Comparison of ENCODE assay signal across 8 mouse cellular contexts in genomic region chr9:90113651-90114566, GRCm38 (mm10). TPM values are rescaled to one million over a fixed set of nuclear protein-coding genes. Genes with fewer than 3 reads are reported as not detected.
DNase-seq lines count a peak whose midpoint lies in the region; ATAC-seq and TF ChIP-seq lines count a peak whose summit lies in the region.

No protein-coding gene starts in this region.

- DNase-seq in 416B (ENCODE audit: low read depth): peak; percentile 92
- peak; percentile 89 to 93 for DNase-seq in heart, adult 9 months (ENCODE audit: low spot score in 2 of 2)
- DNase-seq in liver: peak; percentile 94
- peak; percentile 92 to 94 for DNase-seq in spleen, postnatal 4 days (ENCODE audit: low spot score in 2 of 2)

- H3K9ac ChIP-seq in kidney, embryonic 15.5 days: peak overlapping the region; percentile 95

- peaks cover 6% of the 10 kb centered on the region; the same call in 1 of the 2 replicates for H3K27me3 ChIP-seq in kidney, embryonic 15.5 days

- WGBS in kidney, embryonic 15.5 days: under 1% methylated on average over 82 of the region's 82 CpGs

- TF ChIP-seq POLR2A in bone marrow macrophage, adult 2 months (IDR thresholded peaks at IDR 0.05; ENCODE audit: borderline replicate concordance, low read depth, low read length): no peak
- TF ChIP-seq POLR2A in embryonic fibroblast, embryonic 13.5 days (IDR thresholded peaks at IDR 0.05; ENCODE audit: low read depth, low read length): peak; percentile 64

- no peaks in the 10 kb centered on the region for H3K9me3 ChIP-seq in kidney, embryonic 15.5 days (replicated peaks)

- H3K36me3 ChIP-seq in kidney, embryonic 15.5 days: peaks cover 7% of the 10 kb centered on the region

- peak overlapping the region; percentile 97 for H3K27ac ChIP-seq in bone marrow macrophage, adult 2 months (ENCODE audit: insufficient read depth, low read depth, low read length)
- peak overlapping the region; percentile 99 for H3K27ac ChIP-seq in embryonic fibroblast, embryonic 13.5 days (ENCODE audit: insufficient read depth, low read length)
- H3K27ac ChIP-seq in kidney, embryonic 15.5 days: peak overlapping the region; percentile 99

- peaks cover 24% of the 10 kb centered on the region for H3K4me1 ChIP-seq in bone marrow macrophage, adult 2 months (ENCODE audit: control insufficient read depth, insufficient read depth, low read length)
- H3K4me1 ChIP-seq in embryonic fibroblast, embryonic 13.5 days (ENCODE audit: control insufficient read depth, insufficient read depth, low read length): peaks cover 2% of the 10 kb centered on the region; the same call in 1 of the 2 replicates
- H3K4me1 ChIP-seq in kidney, embryonic 15.5 days: peaks cover 15% of the 10 kb centered on the region

- peak; percentile 78 for ATAC-seq in kidney, embryonic 15.5 days (replicated peaks; ENCODE audit: low FRiP score)
- peak; percentile 72 for ATAC-seq in monocyte, adult 5-6 weeks (replicated peaks; ENCODE audit: insufficient number of reproducible peaks, low FRiP score, low TSS enrichment, poor library complexity, severe bottlenecking)

- TF ChIP-seq CTCF in bone marrow macrophage, adult 2 months (IDR thresholded peaks at IDR 0.05; ENCODE audit: low read depth, low read length): peak; percentile 24; the same call in 1 of the 2 replicates
- peak; percentile 78; the same call in 1 of the 2 replicates for TF ChIP-seq CTCF in embryonic fibroblast, embryonic 13.5 days (IDR thresholded peaks at IDR 0.05; ENCODE audit: borderline replicate concordance, insufficient read depth, low read length)

- H3K4me2 ChIP-seq in kidney, embryonic 15.5 days: peak overlapping the region; percentile 78

- H3K4me3 ChIP-seq in bone marrow macrophage, adult 2 months (ENCODE audit: insufficient read depth, low read length): peak overlapping the region; percentile 87
- H3K4me3 ChIP-seq in embryonic fibroblast, embryonic 13.5 days (ENCODE audit: insufficient read depth, low read length): peak overlapping the region; percentile 90
- H3K4me3 ChIP-seq in kidney, embryonic 15.5 days (replicated peaks): peak overlapping the region; percentile 85

RNA-seq across cellular contexts. Expression of gene Morf4l1, which starts 0.7 kb away (rescaled TPM):
- 486 and 540 TPM in 2 replicates for polyA plus RNA-seq in bone marrow macrophage, adult 2 months (2012; ENCODE audit: insufficient read depth, insufficient read length, missing spikeins)
- polyA plus RNA-seq in embryonic fibroblast, embryonic 13.5 days (2011; ENCODE audit: insufficient read length, low read depth, missing spikeins): 546 and 660 TPM in 2 replicates
- 440 and 441 TPM in 2 replicates for polyA plus RNA-seq in kidney, embryonic 15.5 days (2015; fragmentation: Nextera tagmentation; extraction: Ambion mirVana)
- total RNA-seq in monocyte, adult 5-6 weeks (2017): 337 to 441 TPM (median 353 TPM) in 3 replicates

RNA-seq across cellular contexts. Expression of gene Adamts7, which starts 49.0 kb away (rescaled TPM):
- polyA plus RNA-seq in bone marrow macrophage, adult 2 months (2012; ENCODE audit: insufficient read depth, insufficient read length, missing spikeins): not detected in 2 replicates
- polyA plus RNA-seq in embryonic fibroblast, embryonic 13.5 days (2011; ENCODE audit: insufficient read length, low read depth, missing spikeins): 6.3 and 6.5 TPM in 2 replicates
- polyA plus RNA-seq in kidney, embryonic 15.5 days (2015; fragmentation: Nextera tagmentation; extraction: Ambion mirVana): 13.3 and 14.9 TPM in 2 replicates
- not detected in 3 replicates for total RNA-seq in monocyte, adult 5-6 weeks (2017)

RNA-seq across cellular contexts. Expression of gene Ctsh, which starts 60.0 kb away (rescaled TPM):
- 297 and 300 TPM in 2 replicates for polyA plus RNA-seq in bone marrow macrophage, adult 2 months (2012; ENCODE audit: insufficient read depth, insufficient read length, missing spikeins)
- polyA plus RNA-seq in embryonic fibroblast, embryonic 13.5 days (2011; ENCODE audit: insufficient read length, low read depth, missing spikeins): 36.1 and 53.7 TPM in 2 replicates
- 98.2 and 112 TPM in 2 replicates for polyA plus RNA-seq in kidney, embryonic 15.5 days (2015; fragmentation: Nextera tagmentation; extraction: Ambion mirVana)
- 117 to 205 TPM (median 169 TPM) in 3 replicates for total RNA-seq in monocyte, adult 5-6 weeks (2017)

Comparison
In these comparisons a context has a peak if more than half of its experiments do, and no peak if none do; other contexts are left out.
1. Peak in every context shown above with its lines: DNase-seq, ATAC-seq, H3K4me3 ChIP-seq and H3K27ac ChIP-seq.